Mouse (Mus musculus) midbrain, postnatal 0 days (tissue): Measurements from ENCODE around the gene Snx20. TPM values are rescaled to one million over a fixed set of nuclear protein-coding genes. Genes with fewer than 3 reads are reported as not detected.

Source experiments
- ATAC-seq: fragments of 200-750 bp; cut with Nextera tagmentation; 2 replicates; pipeline ENCODE4 v1.8.0; 2017; ENCODE audit warnings: moderate number of reproducible peaks, mild to moderate bottlenecking, moderate TSS enrichment, moderate library complexity; ENCODE audit not compliant: low FRiP score
- DNase-seq: peaks from one replicate; pipeline ENCODE4 v3.0.0-alpha.2; 2015; ENCODE audit warnings: low spot score
- H3K27ac ChIP-seq: fragments of 300-500 bp; sonication (generic); 2 replicates; pipeline ENCODE4 v1.5.1; 2014; ENCODE audit warnings: low read depth, mild to moderate bottlenecking, low read length, mixed read lengths
- H3K27me3 ChIP-seq: fragments of 300-500 bp; sonication (generic); 2 replicates; pipeline ENCODE4 v1.6.1; 2014; ENCODE audit warnings: low read length, control low read depth, mixed read lengths; ENCODE audit not compliant: insufficient read depth
- H3K36me3 ChIP-seq: fragments of 300-500 bp; sonication (generic); 2 replicates; pipeline ENCODE4 v1.6.1; 2014; ENCODE audit warnings: low read length, control low read depth, mixed read lengths; ENCODE audit not compliant: insufficient read depth
- H3K4me1 ChIP-seq: fragments of 300-500 bp; sonication (generic); 2 replicates; pipeline ENCODE4 v1.6.1; 2014; ENCODE audit warnings: mild to moderate bottlenecking, control low read depth, antibody characterized with exemption, low read length, mixed read lengths; ENCODE audit not compliant: insufficient read depth
- H3K4me2 ChIP-seq: fragments of 300-500 bp; sonication (generic); 2 replicates; pipeline ENCODE4 v1.6.1; 2014; ENCODE audit warnings: low read depth, mild to moderate bottlenecking, low read length, mixed read lengths; ENCODE audit not compliant: poor library complexity, severe bottlenecking
- H3K4me3 ChIP-seq: fragments of 300-500 bp; sonication (generic); 2 replicates; pipeline ENCODE4 v1.5.1; 2014; ENCODE audit warnings: low read depth, mild to moderate bottlenecking, low read length, moderate library complexity
- H3K9ac ChIP-seq: fragments of 300-500 bp; sonication (generic); replicated peaks from 2 replicates; pipeline ENCODE4 v1.6.1; 2014; ENCODE audit warnings: mild to moderate bottlenecking, low read length, moderate library complexity, mixed read lengths; ENCODE audit not compliant: poor library complexity, severe bottlenecking
- H3K9me3 ChIP-seq: fragments of 300-500 bp; sonication (generic); 2 replicates; pipeline ENCODE4 v1.6.1; 2016; ENCODE audit warnings: low read length, control low read depth
- CTCF ChIP-seq: IDR thresholded peaks from 2 replicates; pipeline ENCODE4 v1.5.1; 2016; ENCODE audit warnings: antibody characterized with exemption, mild to moderate bottlenecking
- WGBS: fragments of 180-500 bp; shearing (Covaris S2); extraction: QIAGEN DNeasy Blood & Tissue Kit; methylation state at CpG from one replicate; pipeline ENCODE4 v1.1.7; 2014; 5-methylcytosine and 5-hydroxymethylcytosine counted together
- polyA plus RNA-seq: library from polyadenylated mRNA; unstranded; fragments of >200 nt; fragmentation: Nextera tagmentation; extraction: Ambion mirVana; gene quantifications from 2 replicates; pipeline ENCODE4 v1.2.1, GENCODE M21; 2015
- total RNA-seq: library from RNA; depleted of rRNA; stranded (reverse); fragments of >200 nt; gene quantifications from 2 replicates; pipeline ENCODE4 v1.2.3, GENCODE M21; 2014

The Snx20 gene
- total and polyA plus RNA-seq, 2 experiments from 2014 or later: 1.4 to 2.1 TPM

DNA sequence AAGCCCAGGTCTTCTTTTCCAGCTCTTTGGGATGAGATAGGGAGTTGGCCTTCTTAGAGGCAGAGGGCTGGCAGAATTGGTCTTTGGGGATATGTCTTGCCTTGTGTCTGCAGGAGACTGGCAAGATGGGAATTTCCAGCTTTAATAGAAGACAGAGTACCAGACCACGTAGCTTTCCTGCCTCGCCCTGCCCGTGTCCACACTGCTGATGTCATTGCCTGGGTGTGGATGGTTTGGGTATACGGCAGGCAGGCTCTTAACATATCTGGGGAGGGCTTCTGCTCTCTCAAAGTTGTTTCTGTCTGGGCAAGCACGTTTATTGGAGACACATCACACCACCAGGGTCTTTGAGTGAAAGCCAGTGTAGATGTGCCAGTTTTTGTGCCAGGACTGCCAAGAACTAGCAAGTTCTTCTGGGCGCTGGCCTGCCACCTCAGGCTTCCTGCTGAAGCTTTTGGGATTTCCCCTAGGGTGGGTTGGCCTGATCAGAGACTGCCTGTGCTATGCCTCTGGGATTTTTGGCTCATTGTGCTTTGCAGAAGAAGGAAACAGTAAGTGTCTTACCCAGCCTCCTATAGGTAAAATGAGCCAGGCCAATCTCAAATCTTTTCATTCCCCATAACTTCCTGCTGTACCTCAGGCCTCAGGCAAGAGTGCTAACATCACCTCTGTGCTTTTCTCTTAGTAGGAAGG lies 14.2 kb upstream of the Snx20 start:
- 82% methylated on average over 6 of the region's 6 CpGs for WGBS
- DNase-seq: peak; percentile 32
- Histone ChIP-seq H3K4me3 (no peak overlapping the region), H3K9me3 (no peaks in the 10 kb centered on the region), H3K36me3 (no peaks in the 10 kb centered on the region), H3K4me2 (no peak overlapping the region), H3K27me3 (no peaks in the 10 kb centered on the region), H3K4me1 (0 out of 2 replicates have a peak, but pooled peaks cover 2% of the 10 kb centered on the region), H3K9ac (no peak overlapping the region), H3K27ac (no peak overlapping the region)
- no peak for TF ChIP-seq CTCF
- ATAC-seq: no peak

- no peaks in the 10 kb centered on the region for H3K36me3 ChIP-seq
- 0 out of 2 replicates have a peak, but pooled peaks cover 2% of the 10 kb centered on the region for H3K4me1 ChIP-seq
- 0 out of 2 replicates have a peak, but pooled peaks have one; percentile 31 for ATAC-seq
- no peak for DNase-seq
- H3K4me3 ChIP-seq: no peak overlapping the region
- no peaks in the 10 kb centered on the region for H3K9me3 ChIP-seq
- no peaks in the 10 kb centered on the region for H3K27me3 ChIP-seq
- H3K27ac ChIP-seq: no peak overlapping the region
- no peak for TF ChIP-seq CTCF
- H3K4me2 ChIP-seq: no peak overlapping the region
- H3K9ac ChIP-seq: no peak overlapping the region
These were observed 12.4 kb upstream of the Snx20 start for GRCm38 (mm10) chr8:88648322-88648721.

- peak; percentile 22 for DNase-seq
These were observed 11.2 kb upstream of the Snx20 start, which contains the start of gene Nod2 for GRCm38 (mm10) chr8:88646837-88647778. Nod2 (plus strand) TSS chr8:88647315.

GRCm38 (mm10) chr8:88642734-88643564 lies 7.0 kb upstream of the Snx20 start:
- whole genome bisulfite sequencing: 57% methylated on average over 5 of the region's 5 CpGs
- Histone ChIP-seq H3K4me1 (0 out of 2 replicates have a peak, but pooled peaks cover 2% of the 10 kb centered on the region), H3K9me3 (no peaks in the 10 kb centered on the region), H3K9ac (no peak overlapping the region), H3K36me3 (no peaks in the 10 kb centered on the region), H3K4me3 (no peak overlapping the region), H3K27ac (no peak overlapping the region), H3K4me2 (no peak overlapping the region), H3K27me3 (no peaks in the 10 kb centered on the region)
- TF ChIP-seq CTCF: no peak
- DNase-seq: no peak
- ATAC-seq: no peak

More at GRCm38 (mm10) chr8:88646837-88647778, 11.2 kb upstream of the Snx20 start, which contains the start of gene Nod2:
- ATAC-seq: 0 out of 2 replicates have a peak, but pooled peaks have one; percentile 16
- H3K4me3 ChIP-seq: peak within 1 kb of the TSS; percentile 28
- no peaks in the 10 kb centered on the region for H3K27me3 ChIP-seq
- peak within 1 kb of the TSS; percentile 29; the same call in 1 of the 2 replicates for H3K9ac ChIP-seq
- no peak within 1 kb of the TSS for H3K27ac ChIP-seq
- H3K36me3 ChIP-seq: no peaks in the 10 kb centered on the region
- TF ChIP-seq CTCF: no peak
- H3K4me1 ChIP-seq: 0 out of 2 replicates have a peak, but pooled peaks cover 2% of the 10 kb centered on the region
- no peaks in the 10 kb centered on the region for H3K9me3 ChIP-seq
- 9% methylated on average over 33 of the region's 33 CpGs for WGBS
- peak within 1 kb of the TSS; percentile 56 for H3K4me2 ChIP-seq

DNA sequence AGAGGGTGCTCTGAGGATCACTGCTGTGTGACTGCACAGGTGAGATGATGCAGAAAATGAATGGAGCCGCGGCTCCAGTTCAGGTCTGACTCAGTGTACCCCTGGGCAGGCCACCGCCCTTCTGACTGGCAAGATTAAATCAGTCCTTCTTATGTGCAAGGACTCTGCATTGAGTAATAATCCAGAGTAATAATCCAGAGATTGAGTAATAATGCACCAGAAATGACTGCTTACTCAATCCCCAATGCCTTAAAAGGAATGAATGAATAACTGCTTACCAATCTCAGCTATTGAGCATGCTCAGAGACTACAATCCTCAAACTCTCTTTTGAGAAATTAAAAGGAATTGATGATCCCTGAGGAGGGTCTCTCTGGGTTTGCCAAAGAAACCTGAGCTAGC lies 3.0 kb upstream of the Snx20 start:
- Histone ChIP-seq H3K4me1 (no peaks in the 10 kb centered on the region), H3K9ac (no peak overlapping the region), H3K36me3 (no peaks in the 10 kb centered on the region), H3K27me3 (no peaks in the 10 kb centered on the region), H3K4me2 (no peak overlapping the region), H3K4me3 (no peak overlapping the region), H3K9me3 (no peaks in the 10 kb centered on the region), H3K27ac (no peak overlapping the region)
- no peak for DNase-seq
- WGBS: 100% methylated on average over 3 of the region's 3 CpGs
- no peak for TF ChIP-seq CTCF
- ATAC-seq: no peak
